Mouse (Mus musculus): ENCODE measurements at regions not wholly inside any gene's neighbourhood (a gene's known extent, or its start where the extent isn't known, plus 50 kb on each side); places are given as distances from the start of the nearest gene placed in this dataset.
A peak's percentile ranks its signal among the peaks of the same experiment; 100 is the strongest.
"Not testable (repeated sequence)": the region's sequence is repeated elsewhere in the genome, so short reads cannot be mapped to it uniquely, and the experiment has no call there.

DNA sequence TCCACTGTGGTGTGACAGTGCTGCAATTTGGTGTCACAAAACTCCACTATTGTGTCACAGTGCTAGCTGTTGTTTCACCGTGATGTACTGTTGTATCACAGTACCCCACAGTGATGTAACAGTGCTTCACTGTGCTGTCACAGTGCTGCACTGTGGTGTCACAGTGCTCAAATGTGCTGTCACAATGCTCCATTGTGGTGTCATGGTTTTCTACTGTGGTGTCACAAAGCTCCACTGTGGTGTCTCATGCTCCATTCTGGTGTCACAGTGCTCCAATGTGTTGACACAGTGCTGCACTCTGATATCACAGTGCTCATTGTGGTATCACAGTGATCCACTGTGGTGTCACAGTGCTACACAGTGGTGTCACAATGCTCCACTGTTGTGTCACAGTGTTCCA lies 91.3 kb upstream of the Scaf8 start:
- H3K27ac ChIP-seq (ENCODE audit: control insufficient read depth, insufficient read depth, low read depth, low read length), result no peak overlapping the region
- H3K36me3 ChIP-seq (ENCODE audit: control insufficient read depth, insufficient read depth, low read length), result no peaks in the 10 kb centered on the region
- TF ChIP-seq CTCF (IDR thresholded peaks at IDR 0.05; ENCODE audit: control insufficient read depth, insufficient read depth, insufficient replicate concordance, low read depth, low read length), result no peak
- no peak for TF ChIP-seq POLR2A (IDR thresholded peaks at IDR 0.05; ENCODE audit: control insufficient read depth, low read depth, low read length)
- H3K4me1 ChIP-seq (ENCODE audit: control insufficient read depth, insufficient read depth, low read length), result no peaks in the 10 kb centered on the region
- no peak overlapping the region for H3K4me3 ChIP-seq (ENCODE audit: control insufficient read depth, low read depth, low read length)
- no peaks in the 10 kb centered on the region for H3K27me3 ChIP-seq (ENCODE audit: control insufficient read depth, insufficient read depth, low read length)

DNA sequence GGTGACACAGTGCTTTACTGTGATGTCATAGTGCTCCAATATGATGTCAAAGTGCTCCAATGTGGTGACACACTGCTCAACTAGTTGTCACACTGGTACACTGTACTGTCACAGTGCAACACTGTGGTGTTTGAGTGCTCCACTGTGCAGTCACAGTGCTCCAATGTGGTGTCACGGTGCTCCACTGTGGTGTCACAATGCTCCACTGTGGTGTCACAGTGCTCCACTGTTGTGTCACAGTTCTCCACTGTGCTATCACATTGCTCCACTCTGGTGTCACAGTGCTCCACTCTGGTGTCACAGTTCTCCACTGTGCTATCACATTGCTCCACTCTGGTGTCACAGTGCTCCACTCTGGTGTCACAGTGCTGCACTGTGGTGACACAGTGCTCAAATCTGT lies 87.9 kb upstream of the Scaf8 start:
- H3K4me1 ChIP-seq (ENCODE audit: control insufficient read depth, insufficient read depth, low read length); H3K27ac ChIP-seq (ENCODE audit: control insufficient read depth, insufficient read depth, low read depth, low read length); H3K4me3 ChIP-seq (ENCODE audit: control insufficient read depth, low read depth, low read length); H3K27me3 ChIP-seq (ENCODE audit: control insufficient read depth, insufficient read depth, low read length); H3K36me3 ChIP-seq (ENCODE audit: control insufficient read depth, insufficient read depth, low read length): not testable (repeated sequence)

DNA sequence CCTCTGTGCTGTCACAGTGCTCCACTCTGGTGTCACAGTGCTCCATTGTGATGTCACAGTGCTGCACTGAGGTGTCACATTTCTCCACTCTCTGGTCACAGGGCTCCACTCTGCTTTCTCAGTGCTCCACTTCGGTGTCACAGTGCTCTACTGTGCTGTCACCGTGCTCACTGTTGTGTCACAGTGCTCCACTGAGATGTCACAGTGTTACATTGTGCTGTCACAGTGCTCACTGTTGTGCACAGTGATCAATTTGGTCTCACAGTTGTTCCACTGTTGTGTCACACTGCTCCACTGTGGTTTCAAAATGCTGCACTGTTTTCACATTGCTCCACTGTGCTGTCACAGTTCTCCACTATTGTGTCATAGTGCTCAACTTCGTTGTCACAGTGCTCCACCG lies 87.4 kb upstream of the Scaf8 start:
- H3K36me3 ChIP-seq (ENCODE audit: control insufficient read depth, insufficient read depth, low read length), result no peaks in the 10 kb centered on the region
- H3K27me3 ChIP-seq (ENCODE audit: control insufficient read depth, insufficient read depth, low read length), result no peaks in the 10 kb centered on the region
- TF ChIP-seq CTCF (IDR thresholded peaks at IDR 0.05; ENCODE audit: control insufficient read depth, insufficient read depth, insufficient replicate concordance, low read depth, low read length) (no peak), POLR2A (IDR thresholded peaks at IDR 0.05; ENCODE audit: control insufficient read depth, low read depth, low read length) (no peak)
- H3K4me1 ChIP-seq (ENCODE audit: control insufficient read depth, insufficient read depth, low read length), result no peaks in the 10 kb centered on the region
- H3K27ac ChIP-seq (ENCODE audit: control insufficient read depth, insufficient read depth, low read depth, low read length), result no peak overlapping the region
- H3K4me3 ChIP-seq (ENCODE audit: control insufficient read depth, low read depth, low read length), result no peak overlapping the region

DNA sequence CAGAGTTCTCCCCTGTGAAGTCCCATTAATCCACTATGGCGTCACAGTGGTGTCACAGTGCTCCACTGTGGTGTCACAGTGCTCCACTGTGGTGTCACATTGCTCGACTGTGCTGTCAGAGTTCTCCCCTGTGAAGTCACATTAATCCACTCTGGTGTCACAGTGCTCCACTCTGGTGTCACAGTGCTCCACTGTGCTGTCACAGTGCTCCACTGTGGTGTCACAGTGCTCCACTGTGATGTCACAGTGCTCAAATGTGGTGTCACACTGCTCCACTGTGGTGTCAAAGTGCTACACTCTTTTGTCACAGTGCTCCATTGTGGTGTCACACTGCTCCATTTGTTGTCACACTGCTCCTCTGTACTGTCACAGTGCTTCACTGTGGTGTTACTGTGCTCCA lies 85.0 kb upstream of the Scaf8 start:
- H3K4me3 ChIP-seq (ENCODE audit: control insufficient read depth, low read depth, low read length); H3K4me1 ChIP-seq (ENCODE audit: control insufficient read depth, insufficient read depth, low read length); H3K36me3 ChIP-seq (ENCODE audit: control insufficient read depth, insufficient read depth, low read length); H3K27ac ChIP-seq (ENCODE audit: control insufficient read depth, insufficient read depth, low read depth, low read length); H3K27me3 ChIP-seq (ENCODE audit: control insufficient read depth, insufficient read depth, low read length): not testable (repeated sequence)

DNA sequence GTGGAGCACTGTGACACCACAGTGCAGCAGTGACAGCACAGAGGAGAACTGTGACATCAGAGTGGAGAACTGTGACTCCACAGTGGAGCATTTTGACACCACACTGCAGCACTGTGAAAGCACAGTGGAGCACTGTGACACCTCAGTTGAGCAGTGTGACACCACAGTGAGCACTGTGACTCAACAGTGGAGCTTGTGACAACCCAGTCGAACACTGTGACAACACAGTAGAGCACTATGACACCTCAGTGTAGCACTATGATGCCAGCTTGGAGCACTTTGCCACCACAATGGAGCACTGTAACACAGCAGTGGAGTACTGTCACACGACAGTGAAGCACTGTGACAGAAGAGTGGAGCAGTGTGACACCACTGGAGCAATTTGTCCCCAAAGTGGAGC lies 79.7 kb upstream of the Scaf8 start:
- no peaks in the 10 kb centered on the region for H3K36me3 ChIP-seq (ENCODE audit: control insufficient read depth, insufficient read depth, low read length)
- no peak overlapping the region for H3K4me3 ChIP-seq (ENCODE audit: control insufficient read depth, low read depth, low read length)
- H3K4me1 ChIP-seq (ENCODE audit: control insufficient read depth, insufficient read depth, low read length), result no peaks in the 10 kb centered on the region
- TF ChIP-seq CTCF (IDR thresholded peaks at IDR 0.05; ENCODE audit: control insufficient read depth, insufficient read depth, insufficient replicate concordance, low read depth, low read length) (no peak), POLR2A (IDR thresholded peaks at IDR 0.05; ENCODE audit: control insufficient read depth, low read depth, low read length) (no peak)
- H3K27ac ChIP-seq (ENCODE audit: control insufficient read depth, insufficient read depth, low read depth, low read length), result no peak overlapping the region
- no peaks in the 10 kb centered on the region for H3K27me3 ChIP-seq (ENCODE audit: control insufficient read depth, insufficient read depth, low read length)

DNA sequence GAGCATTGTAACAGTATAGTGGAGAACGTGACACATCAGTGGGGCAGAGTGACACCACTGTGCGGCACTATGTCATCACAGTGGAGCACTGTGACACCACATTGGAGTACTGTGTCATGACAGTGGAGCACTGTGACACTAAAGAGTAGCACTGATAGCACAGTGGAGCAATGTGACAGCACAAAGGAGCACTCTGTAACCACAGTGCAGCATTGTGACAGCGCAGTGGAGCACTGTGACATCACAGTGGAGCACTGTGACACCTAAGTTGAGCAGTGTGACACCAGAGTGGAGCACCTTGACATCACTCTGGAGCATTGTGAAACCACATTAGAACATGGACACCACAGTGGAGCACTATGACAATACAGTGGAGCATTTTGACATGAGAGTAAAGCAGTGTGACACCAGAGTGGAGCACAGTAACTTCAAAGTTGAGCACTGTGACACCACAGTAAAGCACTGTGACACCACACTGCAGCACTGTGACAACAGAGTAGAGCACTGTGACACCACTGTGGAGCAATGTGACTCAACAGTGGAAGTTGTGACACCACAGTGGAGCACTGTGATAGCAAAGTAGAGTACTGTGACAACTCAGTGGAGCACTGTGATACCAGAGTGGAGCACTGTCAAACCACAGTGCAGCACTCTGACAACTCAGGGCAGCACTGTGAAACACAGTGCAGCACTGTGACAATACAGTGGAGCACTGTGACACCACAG lies 77.5 kb upstream of the Scaf8 start:
- H3K27me3 ChIP-seq (ENCODE audit: control insufficient read depth, insufficient read depth, low read length), result no peaks in the 10 kb centered on the region
- H3K4me1 ChIP-seq (ENCODE audit: control insufficient read depth, insufficient read depth, low read length), result no peaks in the 10 kb centered on the region
- H3K27ac ChIP-seq (ENCODE audit: control insufficient read depth, insufficient read depth, low read depth, low read length), result no peak overlapping the region
- TF ChIP-seq POLR2A (IDR thresholded peaks at IDR 0.05; ENCODE audit: control insufficient read depth, low read depth, low read length), result no peak
- no peak for TF ChIP-seq CTCF (IDR thresholded peaks at IDR 0.05; ENCODE audit: control insufficient read depth, insufficient read depth, insufficient replicate concordance, low read depth, low read length)
- no peaks in the 10 kb centered on the region for H3K36me3 ChIP-seq (ENCODE audit: control insufficient read depth, insufficient read depth, low read length)
- no peak overlapping the region for H3K4me3 ChIP-seq (ENCODE audit: control insufficient read depth, low read depth, low read length)

DNA sequence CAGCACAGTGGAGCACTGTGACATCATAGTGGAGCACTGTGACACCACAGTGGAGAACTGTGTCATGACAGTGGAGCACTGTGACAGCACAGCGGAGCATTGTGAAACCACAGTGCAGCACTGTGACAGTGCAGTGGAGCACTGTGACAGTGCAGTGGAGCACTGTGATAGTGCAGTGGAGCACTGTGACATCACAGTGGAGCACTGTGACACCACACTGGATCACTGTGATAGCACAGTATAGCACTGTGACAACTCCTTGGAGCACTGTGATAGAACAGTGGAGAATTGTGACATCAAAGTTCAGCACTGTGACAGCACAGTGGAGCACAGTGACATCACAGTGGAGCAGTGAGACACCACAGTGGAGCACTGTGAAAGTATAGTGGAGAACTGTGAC lies 76.7 kb upstream of the Scaf8 start:
- Histone ChIP-seq H3K27ac (ENCODE audit: control insufficient read depth, insufficient read depth, low read depth, low read length) (no peak overlapping the region), H3K4me1 (ENCODE audit: control insufficient read depth, insufficient read depth, low read length) (no peaks in the 10 kb centered on the region), H3K4me3 (ENCODE audit: control insufficient read depth, low read depth, low read length) (no peak overlapping the region), H3K36me3 (ENCODE audit: control insufficient read depth, insufficient read depth, low read length) (no peaks in the 10 kb centered on the region), H3K27me3 (ENCODE audit: control insufficient read depth, insufficient read depth, low read length) (no peaks in the 10 kb centered on the region)
- TF ChIP-seq POLR2A (IDR thresholded peaks at IDR 0.05; ENCODE audit: control insufficient read depth, low read depth, low read length) (no peak), CTCF (IDR thresholded peaks at IDR 0.05; ENCODE audit: control insufficient read depth, insufficient read depth, insufficient replicate concordance, low read depth, low read length) (no peak)

DNA sequence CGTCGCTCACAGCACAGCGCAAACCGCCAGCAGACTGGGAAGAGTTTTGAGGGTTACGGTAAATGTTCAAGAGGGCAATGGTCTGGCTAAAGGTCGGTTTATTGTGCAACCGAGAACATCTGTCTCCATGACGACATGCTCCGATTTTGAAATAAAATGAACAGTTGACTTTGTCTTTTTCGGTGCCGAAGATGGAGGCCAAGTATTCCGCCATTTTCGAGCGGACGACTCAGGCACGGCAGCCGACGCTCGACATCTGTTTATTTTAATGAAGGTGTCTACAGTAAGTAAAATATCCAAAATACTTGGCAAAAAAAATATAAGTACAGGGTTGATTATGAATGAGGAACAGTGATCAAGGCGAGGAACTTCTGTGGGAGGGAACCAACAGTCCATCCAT lies 70.3 kb upstream of the Scaf8 start:
- not testable (repeated sequence) for H3K27me3 ChIP-seq (ENCODE audit: control insufficient read depth, insufficient read depth, low read length)

DNA sequence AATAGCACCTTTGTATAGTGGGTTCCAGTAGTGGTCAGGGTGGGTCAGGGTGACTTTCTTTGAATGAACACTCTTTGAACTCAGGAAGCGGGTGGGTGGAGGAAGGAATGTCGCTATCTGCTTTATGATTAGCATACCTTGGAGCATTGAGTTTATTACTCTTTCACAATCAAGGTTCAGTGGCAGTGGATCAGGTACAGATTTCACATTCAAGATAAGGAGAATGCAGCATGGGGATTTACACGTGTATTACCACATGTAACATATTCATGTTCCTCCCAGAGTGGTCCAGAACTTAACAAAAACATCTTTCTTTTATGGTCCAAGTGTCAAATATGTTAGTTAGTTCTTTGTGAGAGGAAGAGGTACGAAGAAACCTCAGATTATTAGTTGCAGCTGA lies 60.9 kb upstream of the Scaf8 start:
- not testable (repeated sequence) for H3K27me3 ChIP-seq (ENCODE audit: control insufficient read depth, insufficient read depth, low read length); H3K4me1 ChIP-seq (ENCODE audit: control insufficient read depth, insufficient read depth, low read length); H3K36me3 ChIP-seq (ENCODE audit: control insufficient read depth, insufficient read depth, low read length); H3K27ac ChIP-seq (ENCODE audit: control insufficient read depth, insufficient read depth, low read depth, low read length); H3K4me3 ChIP-seq (ENCODE audit: control insufficient read depth, low read depth, low read length)

More for the DNA sequence above, 70.3 kb upstream of the Scaf8 start:
- 0 out of 2 replicates have a peak overlapping the region, but pooled peaks have one; percentile 42 for H3K27ac ChIP-seq (ENCODE audit: control insufficient read depth, insufficient read depth, low read depth, low read length)
- H3K4me1 ChIP-seq (ENCODE audit: control insufficient read depth, insufficient read depth, low read length); H3K36me3 ChIP-seq (ENCODE audit: control insufficient read depth, insufficient read depth, low read length): not testable (repeated sequence)
- H3K4me3 ChIP-seq (ENCODE audit: control insufficient read depth, low read depth, low read length), result peak overlapping the region; percentile 16

DNA sequence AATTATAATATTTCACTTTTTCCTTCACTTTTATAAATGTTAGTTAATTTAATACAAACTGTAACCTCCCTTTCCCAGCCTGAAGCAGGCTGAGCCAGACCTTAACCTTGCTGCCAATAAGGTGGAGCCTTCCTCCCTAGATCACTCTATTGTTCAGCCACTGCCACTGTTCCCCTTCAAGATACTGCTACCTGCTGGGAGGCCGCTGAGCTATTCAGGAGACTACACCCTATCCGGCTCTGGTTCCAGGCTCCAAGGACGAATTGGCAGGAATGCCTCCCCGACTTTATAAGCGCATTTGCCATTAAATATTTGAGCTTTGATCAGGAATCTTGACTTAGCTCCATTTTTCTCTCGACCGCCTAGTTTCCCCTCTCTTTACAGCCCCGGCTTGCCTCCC lies 59.9 kb upstream of the Scaf8 start:
- H3K27me3 ChIP-seq (ENCODE audit: control insufficient read depth, insufficient read depth, low read length); H3K4me3 ChIP-seq (ENCODE audit: control insufficient read depth, low read depth, low read length); H3K36me3 ChIP-seq (ENCODE audit: control insufficient read depth, insufficient read depth, low read length); H3K4me1 ChIP-seq (ENCODE audit: control insufficient read depth, insufficient read depth, low read length); H3K27ac ChIP-seq (ENCODE audit: control insufficient read depth, insufficient read depth, low read depth, low read length): not testable (repeated sequence)

DNA sequence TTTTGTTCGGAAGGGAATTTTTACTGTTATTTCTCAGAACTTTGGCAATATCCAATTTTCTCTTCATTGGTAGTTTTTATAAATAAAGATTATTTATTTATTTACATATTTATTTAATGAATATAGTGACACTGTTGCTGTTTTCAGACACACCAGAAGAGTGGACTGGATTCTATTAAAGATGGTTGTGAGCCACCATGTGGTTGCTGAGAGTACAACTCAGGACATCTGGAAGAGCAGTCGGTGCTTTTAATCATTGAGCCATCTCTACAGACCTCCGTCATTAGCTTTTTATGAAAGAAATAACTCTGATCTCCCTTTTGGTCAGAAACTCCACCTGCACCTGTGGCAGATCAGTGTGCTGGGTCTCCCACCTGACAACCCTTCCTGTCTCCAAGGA lies 59.4 kb upstream of the Scaf8 start:
- not testable (repeated sequence) for H3K27ac ChIP-seq (ENCODE audit: control insufficient read depth, insufficient read depth, low read depth, low read length); H3K27me3 ChIP-seq (ENCODE audit: control insufficient read depth, insufficient read depth, low read length); H3K4me3 ChIP-seq (ENCODE audit: control insufficient read depth, low read depth, low read length); H3K36me3 ChIP-seq (ENCODE audit: control insufficient read depth, insufficient read depth, low read length); H3K4me1 ChIP-seq (ENCODE audit: control insufficient read depth, insufficient read depth, low read length)

Measured in testis, adult 2 months (tissue).